Mouse (Mus musculus): Measurements from ENCODE around the gene Ahdc1.

- no peak for TF ChIP-seq CTCF (IDR thresholded peaks at IDR 0.05; ENCODE audit: control insufficient read depth, insufficient read depth, low read length)
- TF ChIP-seq POLR2A (IDR thresholded peaks at IDR 0.05; ENCODE audit: borderline replicate concordance, control insufficient read depth, low read depth, low read length), result no peak
Observed at GRCm38 (mm10) chr4:133026272-133026671, 15.2 kb downstream of the Ahdc1 start.
